Mouse (Mus musculus): ENCODE results near the gene Synj2bp.
"Not testable (repeated sequence)": the region's sequence is repeated elsewhere in the genome, so short reads cannot be mapped to it uniquely, and the experiment has no call there.

DNA sequence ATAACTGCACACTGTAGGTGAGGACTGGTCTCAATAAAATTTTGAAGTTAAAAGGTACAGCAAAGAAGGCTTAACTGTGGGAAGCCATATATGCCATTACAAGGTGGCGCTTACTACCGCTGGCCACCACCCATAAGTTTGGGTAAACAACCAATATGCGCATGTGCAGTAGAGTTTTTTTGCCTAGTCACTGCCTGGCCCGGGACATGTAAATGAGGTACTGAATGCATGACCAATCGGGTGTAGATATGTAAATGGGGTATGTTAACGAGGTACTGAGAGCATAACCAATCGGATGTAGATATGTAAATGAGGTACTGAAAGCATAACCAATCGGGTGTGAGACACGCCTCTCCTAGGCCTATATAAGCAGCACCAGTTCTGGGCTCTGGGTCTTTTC, 35.8 kb downstream of the Synj2bp start:
- TF ChIP-seq GATA1, TAL1 (IDR thresholded peaks at IDR 0.05; ENCODE audit: low read length): not testable (repeated sequence)

All from erythroblast, embryonic 14.5 days (primary cell).